Mouse (Mus musculus): ENCODE data around the gene Phxr2. TPM values are rescaled to one million over a fixed set of nuclear protein-coding genes. Genes with fewer than 3 reads are reported as not detected.

The Phxr2 gene
- polyA plus RNA-seq (2016; fragmentation: Nextera tagmentation; extraction: Ambion mirVana), result 0.16 TPM in 1 of 2 replicates, not detected in the other

DNA sequence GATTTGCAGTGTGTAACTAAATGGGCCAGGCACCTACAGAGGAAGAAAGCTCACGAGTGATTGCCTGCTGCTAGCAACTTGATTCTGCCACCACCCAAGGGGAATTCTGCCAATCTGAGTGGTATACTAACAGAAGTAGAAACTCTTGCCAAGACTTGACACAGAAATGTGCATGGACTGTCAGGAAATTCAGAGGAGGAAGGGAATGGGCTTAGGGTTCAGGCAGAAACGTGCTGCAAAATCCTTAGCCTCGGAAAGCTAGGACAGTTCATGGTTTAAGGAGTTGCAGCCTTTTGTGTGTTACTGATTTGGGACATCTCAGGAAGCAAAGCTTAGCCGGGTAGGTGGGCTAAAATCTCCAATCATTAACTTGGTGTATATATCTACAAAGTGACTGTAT lies at the start of gene Phxr2:
Gene Phxr2, minus strand, starts transcription at position 101 of the 400 bp plus-strand sequence.
- no peak within 1 kb of the TSS for H3K9ac ChIP-seq
- H3K27me3 ChIP-seq (replicated peaks), result no peaks in the 10 kb centered on the region
- WGBS, result 88% methylated on average over 4 of the region's 4 CpGs
- no peak within 1 kb of the TSS for H3K27ac ChIP-seq
- no peak for ATAC-seq (ENCODE audit: low FRiP score, low read depth)
- H3K4me1 ChIP-seq, result peaks cover 4% of the 10 kb centered on the region
- H3K4me2 ChIP-seq (replicated peaks), result no peak within 1 kb of the TSS
- peaks cover 12% of the 10 kb centered on the region for H3K36me3 ChIP-seq
- no peak within 1 kb of the TSS for H3K4me3 ChIP-seq
- no peaks in the 10 kb centered on the region for H3K9me3 ChIP-seq

- no peak for ATAC-seq (ENCODE audit: low FRiP score, low read depth)
- no peaks in the 10 kb centered on the region for H3K9me3 ChIP-seq
- WGBS, result 37% methylated on average over 7 of the region's 7 CpGs
- H3K4me1 ChIP-seq, result peaks cover 10% of the 10 kb centered on the region
- H3K36me3 ChIP-seq, result no peaks in the 10 kb centered on the region
- H3K4me3 ChIP-seq, result no peak overlapping the region
- H3K4me2 ChIP-seq (replicated peaks), result no peak overlapping the region
- H3K27ac ChIP-seq, result no peak overlapping the region
- no peaks in the 10 kb centered on the region for H3K27me3 ChIP-seq (replicated peaks)
- no peak overlapping the region for H3K9ac ChIP-seq
Measured at GRCm38 (mm10) chr10:99172906-99173507, 46.9 kb upstream of the Phxr2 start.

DNA sequence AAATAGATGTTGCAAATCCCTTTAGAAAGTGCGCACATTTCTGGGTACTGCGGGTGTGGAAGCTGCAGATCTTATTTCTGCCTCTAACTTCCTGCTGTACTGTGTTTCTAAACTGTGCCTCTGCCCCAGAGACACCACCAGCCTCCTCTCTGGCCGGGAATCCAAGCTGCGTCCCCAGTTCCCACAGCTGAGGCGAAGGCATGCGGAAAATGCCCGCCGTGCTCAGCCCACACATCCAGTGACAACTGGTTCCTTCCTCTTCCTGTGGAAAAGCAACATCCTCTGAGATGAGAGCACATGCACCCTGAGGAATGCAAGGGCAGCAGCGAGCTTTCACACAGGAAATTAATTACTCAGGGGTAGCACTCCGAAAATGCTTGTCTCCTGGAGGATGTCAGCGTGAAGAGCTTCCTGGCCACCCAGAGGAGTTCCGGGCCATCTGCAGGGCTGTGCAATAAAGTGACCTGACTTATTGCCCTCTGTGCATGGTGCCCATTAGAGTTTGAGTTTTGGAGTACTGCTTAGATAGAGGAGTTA lies 45.9 kb upstream of the Phxr2 start:
- WGBS, result 10% methylated on average over 12 of the region's 12 CpGs
- ATAC-seq (ENCODE audit: low FRiP score, low read depth), result peak; percentile 83
- 0 out of 2 replicates have a peak overlapping the region, but pooled peaks have one; percentile 21 for H3K9ac ChIP-seq
- peak overlapping the region; percentile 32 for H3K4me2 ChIP-seq (replicated peaks)
- no peaks in the 10 kb centered on the region for H3K9me3 ChIP-seq
- peaks cover 10% of the 10 kb centered on the region for H3K4me1 ChIP-seq
- H3K36me3 ChIP-seq, result no peaks in the 10 kb centered on the region
- no peak overlapping the region for H3K4me3 ChIP-seq
- no peaks in the 10 kb centered on the region for H3K27me3 ChIP-seq (replicated peaks)
- no peak overlapping the region for H3K27ac ChIP-seq

DNA sequence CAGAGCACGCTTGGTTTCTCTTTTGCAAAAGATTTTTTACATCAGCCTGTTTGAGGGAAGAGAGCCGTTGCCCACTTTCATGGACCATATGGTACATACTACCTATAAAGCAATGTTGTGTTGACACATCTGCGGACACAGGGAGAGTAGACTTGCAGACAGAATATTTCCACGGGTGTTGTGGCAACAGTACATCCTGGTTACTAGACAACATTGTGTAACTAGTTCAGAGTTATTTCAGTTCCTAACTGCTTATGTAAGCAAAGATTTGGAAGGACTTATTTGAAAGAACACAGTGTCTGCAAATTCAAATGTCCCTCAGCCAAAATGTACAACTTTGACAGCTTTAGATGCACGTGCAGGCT lies 43.6 kb upstream of the Phxr2 start:
- H3K36me3 ChIP-seq, result no peaks in the 10 kb centered on the region
- no peak overlapping the region for H3K9ac ChIP-seq
- H3K4me2 ChIP-seq (replicated peaks), result no peak overlapping the region
- H3K4me1 ChIP-seq, result peaks cover 10% of the 10 kb centered on the region
- no peak overlapping the region for H3K27ac ChIP-seq
- ATAC-seq (ENCODE audit: low FRiP score, low read depth), result no peak
- no peaks in the 10 kb centered on the region for H3K9me3 ChIP-seq
- 86% methylated on average over 5 of the region's 5 CpGs for WGBS
- no peaks in the 10 kb centered on the region for H3K27me3 ChIP-seq (replicated peaks)
- H3K4me3 ChIP-seq, result no peak overlapping the region

DNA sequence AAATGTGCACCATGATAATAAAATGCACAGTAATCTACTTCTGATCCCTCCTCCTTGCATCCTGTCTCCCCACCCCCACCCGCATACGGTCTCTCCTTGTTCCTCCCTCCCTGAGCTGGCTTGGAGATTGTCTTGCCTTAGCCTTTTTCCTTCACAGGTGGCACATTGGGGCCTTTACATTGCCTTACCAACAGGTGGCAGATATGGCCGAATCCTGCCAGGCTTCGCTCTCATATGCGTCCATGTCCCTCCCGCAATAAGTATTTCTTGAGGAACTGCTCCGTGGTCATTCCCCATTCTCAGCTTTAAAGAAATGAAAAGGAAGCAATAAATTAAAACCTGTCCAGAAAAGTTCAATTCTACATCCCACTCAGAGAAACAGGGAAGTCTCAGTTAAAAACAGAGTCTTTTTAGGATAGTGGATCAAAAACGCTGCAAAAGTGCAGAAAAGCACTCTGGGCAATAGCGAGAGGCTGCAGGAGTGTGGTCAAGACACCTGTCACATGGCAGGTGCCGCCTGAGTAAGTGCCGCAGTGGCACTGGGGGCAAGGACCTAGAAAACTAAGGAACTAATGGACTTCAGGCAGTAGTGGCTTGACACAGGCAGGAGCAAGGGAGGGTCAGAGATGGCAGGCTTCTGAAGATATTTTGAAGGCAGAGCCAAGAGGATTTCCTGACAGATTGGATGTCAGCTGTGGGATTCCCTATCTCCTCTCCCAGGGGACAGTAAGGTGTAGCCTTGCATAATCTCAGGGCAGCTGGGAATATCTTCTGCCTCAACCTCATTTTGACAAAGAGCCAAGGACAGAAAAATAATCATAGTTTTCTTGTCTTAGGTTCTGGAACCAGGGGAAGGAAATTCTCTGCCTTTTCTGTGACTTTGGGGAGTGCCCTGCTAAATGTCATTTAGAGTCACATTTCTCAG lies 43.0 kb upstream of the Phxr2 start:
- WGBS, result 84% methylated on average over 11 of the region's 11 CpGs
- Histone ChIP-seq H3K36me3 (no peaks in the 10 kb centered on the region), H3K4me3 (no peak overlapping the region), H3K4me1 (peaks cover 10% of the 10 kb centered on the region), H3K27ac (no peak overlapping the region), H3K4me2 (replicated peaks) (no peak overlapping the region), H3K9ac (no peak overlapping the region), H3K9me3 (no peaks in the 10 kb centered on the region), H3K27me3 (replicated peaks) (no peaks in the 10 kb centered on the region)
- ATAC-seq (ENCODE audit: low FRiP score, low read depth), result no peak

- no peak overlapping the region for H3K4me2 ChIP-seq (replicated peaks)
Measured at GRCm38 (mm10) chr10:99168404-99168803, 42.3 kb upstream of the Phxr2 start.

DNA sequence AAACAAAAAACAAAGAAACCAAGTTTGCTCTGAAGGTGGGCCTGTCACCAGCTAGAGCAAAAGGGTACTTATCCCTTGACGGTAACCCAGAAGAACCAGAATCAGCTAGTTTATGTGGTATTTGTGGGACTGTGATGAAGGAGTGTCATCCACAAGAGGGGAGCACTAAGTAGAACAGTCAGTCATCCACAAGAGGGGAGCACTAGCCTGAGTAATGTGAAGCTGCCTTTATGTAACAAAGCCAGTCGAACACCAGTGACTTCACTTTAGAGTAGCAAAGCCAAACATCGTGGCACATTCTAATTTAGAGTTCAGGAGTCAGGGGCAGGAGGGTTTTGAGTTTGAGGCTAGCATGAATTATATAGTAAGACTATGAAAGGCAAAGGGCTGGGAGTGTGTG lies 40.3 kb upstream of the Phxr2 start:
- Histone ChIP-seq H3K36me3 (no peaks in the 10 kb centered on the region), H3K4me2 (replicated peaks) (no peak overlapping the region), H3K27me3 (replicated peaks) (no peaks in the 10 kb centered on the region), H3K9ac (no peak overlapping the region), H3K4me1 (peaks cover 2% of the 10 kb centered on the region), H3K27ac (no peak overlapping the region), H3K4me3 (no peak overlapping the region), H3K9me3 (no peaks in the 10 kb centered on the region)
- WGBS, result 79% methylated on average over 3 of the region's 3 CpGs
- no peak for ATAC-seq (ENCODE audit: low FRiP score, low read depth)

More at GRCm38 (mm10) chr10:99168404-99168803, 42.3 kb upstream of the Phxr2 start:
- no peak overlapping the region for H3K4me3 ChIP-seq
- H3K9ac ChIP-seq, result no peak overlapping the region
- H3K27me3 ChIP-seq (replicated peaks), result no peaks in the 10 kb centered on the region
- peaks cover 10% of the 10 kb centered on the region for H3K4me1 ChIP-seq
- WGBS, result 78% methylated on average over 6 of the region's 6 CpGs
- H3K36me3 ChIP-seq, result no peaks in the 10 kb centered on the region
- ATAC-seq (ENCODE audit: low FRiP score, low read depth), result no peak
- no peaks in the 10 kb centered on the region for H3K9me3 ChIP-seq
- no peak overlapping the region for H3K27ac ChIP-seq

- Histone ChIP-seq H3K4me3 (no peak overlapping the region), H3K4me2 (replicated peaks) (no peak overlapping the region), H3K27me3 (replicated peaks) (no peaks in the 10 kb centered on the region), H3K4me1 (no peaks in the 10 kb centered on the region; the same call in 1 of the 2 replicates), H3K9me3 (no peaks in the 10 kb centered on the region), H3K27ac (no peak overlapping the region), H3K36me3 (no peaks in the 10 kb centered on the region), H3K9ac (no peak overlapping the region)
- 82% methylated on average over 7 of the region's 7 CpGs for WGBS
- no peak for ATAC-seq (ENCODE audit: low FRiP score, low read depth)
Measured at GRCm38 (mm10) chr10:99165751-99166282, 39.7 kb upstream of the Phxr2 start.

GRCm38 (mm10) chr10:99164871-99165477 lies 38.8 kb upstream of the Phxr2 start:
- Histone ChIP-seq H3K27me3 (replicated peaks) (no peaks in the 10 kb centered on the region), H3K4me3 (no peak overlapping the region), H3K9ac (no peak overlapping the region), H3K27ac (no peak overlapping the region), H3K4me2 (replicated peaks) (no peak overlapping the region; the same call in 1 of the 2 replicates), H3K4me1 (no peaks in the 10 kb centered on the region; the same call in 1 of the 2 replicates), H3K36me3 (peaks cover 4% of the 10 kb centered on the region; the same call in 1 of the 2 replicates), H3K9me3 (no peaks in the 10 kb centered on the region)
- 31% methylated on average over 13 of the region's 13 CpGs for WGBS
- ATAC-seq (ENCODE audit: low FRiP score, low read depth), result peak; percentile 67

GRCm38 (mm10) chr10:99163002-99163401 lies 36.9 kb upstream of the Phxr2 start:
- H3K27ac ChIP-seq, result no peak overlapping the region

DNA sequence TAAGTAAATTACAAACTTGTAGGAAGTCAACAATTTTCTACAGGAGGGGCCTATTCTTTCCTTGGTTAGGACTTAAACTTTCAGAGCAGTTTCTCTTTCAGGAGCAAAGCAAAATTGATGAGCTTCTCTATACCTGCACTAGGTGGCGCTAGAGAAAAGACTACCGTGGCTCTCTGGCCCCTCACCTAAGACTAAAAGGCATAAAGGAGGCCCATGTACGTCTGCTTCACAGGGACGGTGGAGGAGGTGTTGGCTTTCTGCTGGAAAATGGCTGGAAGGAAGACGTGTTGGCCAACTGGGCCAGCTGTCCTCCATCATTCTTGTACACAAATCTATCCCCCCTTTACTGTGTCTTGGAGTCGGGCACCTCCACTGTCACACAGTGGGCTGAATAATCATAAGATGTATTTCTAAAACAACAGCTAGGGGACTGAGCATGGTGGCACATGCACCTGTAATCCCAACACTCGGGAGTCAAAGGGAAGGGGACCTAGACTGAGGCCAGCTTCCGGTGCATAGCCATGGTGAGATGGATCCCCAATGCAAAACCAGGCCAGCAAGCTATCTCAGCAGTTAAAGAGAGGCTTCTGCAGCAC lies 36.0 kb upstream of the Phxr2 start:
- H3K9ac ChIP-seq, result no peak overlapping the region
- H3K4me2 ChIP-seq (replicated peaks), result no peak overlapping the region
- peaks cover 5% of the 10 kb centered on the region; the same call in 1 of the 2 replicates for H3K36me3 ChIP-seq
- H3K4me1 ChIP-seq, result no peaks in the 10 kb centered on the region; the same call in 1 of the 2 replicates
- no peaks in the 10 kb centered on the region for H3K9me3 ChIP-seq
- no peaks in the 10 kb centered on the region for H3K27me3 ChIP-seq (replicated peaks)
- no peak overlapping the region for H3K27ac ChIP-seq
- 42% methylated on average over 8 of the region's 8 CpGs for WGBS
- H3K4me3 ChIP-seq, result no peak overlapping the region
- 0 out of 2 replicates have a peak, but pooled peaks have one; percentile 30 for ATAC-seq (ENCODE audit: low FRiP score, low read depth)

More at GRCm38 (mm10) chr10:99163002-99163401, 36.9 kb upstream of the Phxr2 start:
- WGBS, result 84% methylated on average over 5 of the region's 5 CpGs
- Histone ChIP-seq H3K27me3 (replicated peaks) (no peaks in the 10 kb centered on the region), H3K4me1 (no peaks in the 10 kb centered on the region; the same call in 1 of the 2 replicates), H3K36me3 (peaks cover 5% of the 10 kb centered on the region; the same call in 1 of the 2 replicates), H3K9ac (no peak overlapping the region), H3K4me3 (no peak overlapping the region), H3K9me3 (no peaks in the 10 kb centered on the region), H3K4me2 (replicated peaks) (no peak overlapping the region)
- no peak for ATAC-seq (ENCODE audit: low FRiP score, low read depth)
